Mouse (Mus musculus) forebrain, embryonic 10.5 days (tissue): ENCODE measurements around the gene Muc15. TPM values are rescaled to one million over a fixed set of nuclear protein-coding genes. Genes with fewer than 3 reads are reported as not detected.

ENCODE experiments used
- polyA plus RNA-seq: library from polyadenylated mRNA; unstranded; fragments of >200 nt; fragmentation: Nextera tagmentation; extraction: Ambion mirVana; gene quantifications from 2 replicates; pipeline ENCODE4 v1.2.1, GENCODE M21; 2016

The Muc15 gene
- polyA plus RNA-seq, 1 experiment from 2014 or later: 0.06 TPM

Other genes with a start within 250 kb of the Muc15 start
- not detected in 2 replicates for gene Slc5a12, start 124.0 kb upstream of the Muc15 start, polyA plus RNA-seq
- 0.82 and 0.94 TPM in 2 replicates for gene Ano3, start 229.6 kb downstream of the Muc15 start, polyA plus RNA-seq